Mouse (Mus musculus): ENCODE measurements around the gene Cog3. TPM values are rescaled to one million over a fixed set of nuclear protein-coding genes. Genes with fewer than 3 reads are reported as not detected.

The Cog3 gene
- polyA plus RNA-seq, 1 experiment: 1.3 TPM

DNA sequence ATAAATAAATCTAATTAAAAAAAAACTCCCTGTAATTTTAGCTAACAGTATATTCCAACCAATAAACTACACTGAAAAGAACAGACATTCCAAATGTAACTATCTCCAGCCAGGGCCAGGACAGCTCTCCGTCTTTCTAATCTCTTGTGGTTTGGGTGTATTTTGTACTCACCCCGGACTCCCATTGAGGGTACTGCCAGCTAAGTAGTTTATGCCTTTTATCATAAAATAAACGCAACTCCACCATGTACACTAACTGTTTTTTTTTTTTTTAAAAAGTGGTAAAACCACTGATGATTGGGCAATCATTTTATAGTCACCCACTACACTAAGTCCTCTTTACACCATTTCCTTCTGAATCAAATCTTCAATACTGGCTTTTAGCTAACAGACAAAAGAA lies 18.7 kb downstream of the Cog3 start:
- Histone ChIP-seq H3K36me3 (replicated peaks; ENCODE audit: low read length) (peaks cover 96% of the 10 kb centered on the region), H3K9me3 (no peaks in the 10 kb centered on the region), H3K27me3 (replicated peaks) (no peaks in the 10 kb centered on the region), H3K4me1 (peaks cover 3% of the 10 kb centered on the region; the same call in 1 of the 2 replicates), H3K4me3 (replicated peaks) (no peak overlapping the region)
- TF ChIP-seq FLI1 (IDR thresholded peaks at IDR 0.05; ENCODE audit: low read length) (no peak), GATA1 (IDR thresholded peaks at IDR 0.05; ENCODE audit: borderline replicate concordance, low read length) (no peak)

DNA sequence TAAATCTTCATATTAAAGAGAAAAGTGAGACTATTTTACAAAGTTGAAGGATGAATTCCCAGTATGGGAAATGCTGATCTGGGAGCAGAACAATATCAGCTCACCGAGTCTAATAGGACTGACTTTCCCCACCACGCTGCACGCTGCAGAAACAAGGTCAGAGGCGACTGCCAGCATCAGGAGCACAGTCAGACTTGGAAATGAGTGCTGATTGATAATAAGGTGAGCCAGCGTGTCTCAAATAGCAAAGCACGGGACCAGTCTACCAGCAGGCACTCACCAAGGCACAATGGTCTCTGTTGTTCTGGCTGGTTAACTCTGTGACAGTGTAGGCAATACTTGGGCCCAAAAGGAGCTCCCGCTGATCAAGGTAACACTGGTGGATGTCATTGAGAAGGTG lies 21.7 kb downstream of the Cog3 start:
- H3K9me3 ChIP-seq: no peaks in the 10 kb centered on the region
- peaks cover 97% of the 10 kb centered on the region for H3K36me3 ChIP-seq (replicated peaks; ENCODE audit: low read length)
- H3K4me1 ChIP-seq: no peaks in the 10 kb centered on the region; the same call in 1 of the 2 replicates
- H3K4me3 ChIP-seq (replicated peaks): no peak overlapping the region
- no peaks in the 10 kb centered on the region for H3K27me3 ChIP-seq (replicated peaks)
- TF ChIP-seq GATA1 (IDR thresholded peaks at IDR 0.05; ENCODE audit: borderline replicate concordance, low read length): no peak
- no peak for TF ChIP-seq FLI1 (IDR thresholded peaks at IDR 0.05; ENCODE audit: low read length)

DNA sequence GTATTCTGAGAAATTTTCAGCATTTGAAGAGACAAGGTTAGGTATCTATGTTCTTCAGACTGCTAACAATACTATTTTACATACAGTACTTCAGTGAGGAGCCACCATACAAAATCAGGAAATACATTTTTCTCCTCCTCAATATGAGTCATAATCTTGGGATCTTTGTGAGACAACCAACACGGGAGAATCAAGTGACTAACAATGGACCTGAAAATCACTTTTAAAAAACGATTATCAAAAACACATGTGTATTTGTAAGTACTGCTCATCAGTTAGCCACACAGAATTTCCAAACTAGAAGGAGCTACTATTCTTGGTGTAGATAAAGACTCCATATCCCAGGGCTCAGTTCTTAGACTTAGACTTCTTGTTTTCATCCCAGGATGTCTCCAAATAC lies 23.0 kb downstream of the Cog3 start:
- Histone ChIP-seq H3K27me3 (replicated peaks) (no peaks in the 10 kb centered on the region), H3K9me3 (no peaks in the 10 kb centered on the region), H3K36me3 (replicated peaks; ENCODE audit: low read length) (peaks cover 97% of the 10 kb centered on the region), H3K4me3 (replicated peaks) (no peak overlapping the region), H3K4me1 (peaks cover 4% of the 10 kb centered on the region)
- TF ChIP-seq FLI1 (IDR thresholded peaks at IDR 0.05; ENCODE audit: low read length): no peak
- no peak for TF ChIP-seq GATA1 (IDR thresholded peaks at IDR 0.05; ENCODE audit: borderline replicate concordance, low read length)

DNA sequence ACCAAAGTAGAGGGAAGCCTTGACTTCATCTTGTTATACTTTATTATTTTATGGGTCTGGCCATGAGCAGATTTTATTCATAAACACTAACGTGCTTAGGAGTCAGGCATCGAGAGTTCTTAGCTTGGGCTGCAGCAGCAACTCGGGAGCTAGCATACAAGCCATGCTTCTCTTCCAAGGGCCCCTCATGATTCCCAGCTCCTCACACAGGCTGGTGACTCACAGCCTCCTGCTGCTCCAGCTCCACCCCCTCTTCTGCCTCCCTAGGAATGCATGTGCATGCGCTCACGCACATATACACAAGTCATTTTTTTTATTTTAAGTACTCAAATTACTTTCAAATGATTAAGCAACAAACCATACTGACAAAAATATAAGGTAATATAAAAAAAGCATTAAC lies 26.2 kb downstream of the Cog3 start:
- Histone ChIP-seq H3K4me3 (replicated peaks) (no peak overlapping the region), H3K4me1 (peaks cover 4% of the 10 kb centered on the region; the same call in 1 of the 2 replicates), H3K36me3 (replicated peaks; ENCODE audit: low read length) (peaks cover 97% of the 10 kb centered on the region), H3K9me3 (no peaks in the 10 kb centered on the region), H3K27me3 (replicated peaks) (no peaks in the 10 kb centered on the region)
- TF ChIP-seq FLI1 (IDR thresholded peaks at IDR 0.05; ENCODE audit: low read length) (no peak), GATA1 (IDR thresholded peaks at IDR 0.05; ENCODE audit: borderline replicate concordance, low read length) (no peak)

DNA sequence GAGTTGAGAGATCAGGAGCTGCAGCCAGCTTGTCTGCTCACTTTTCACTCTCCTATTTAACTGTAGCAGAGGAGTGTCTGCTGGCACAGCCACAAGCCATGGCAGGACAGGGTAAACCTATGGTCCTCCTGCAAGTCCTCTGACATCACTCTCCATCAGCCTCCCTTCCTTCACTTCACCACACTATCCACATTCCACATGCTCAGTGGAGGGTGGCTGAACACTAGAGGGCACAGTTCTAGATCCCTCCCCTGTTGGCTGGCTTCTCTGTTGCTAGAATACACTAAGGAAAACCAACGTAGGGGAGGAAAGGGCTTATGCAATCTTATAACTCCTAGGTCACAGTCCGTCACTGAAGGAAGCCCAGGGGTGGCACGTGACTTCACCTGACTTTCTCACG lies 27.3 kb downstream of the Cog3 start:
- H3K4me3 ChIP-seq (replicated peaks): no peak overlapping the region
- H3K27me3 ChIP-seq (replicated peaks): no peaks in the 10 kb centered on the region
- peaks cover 7% of the 10 kb centered on the region; the same call in 1 of the 2 replicates for H3K4me1 ChIP-seq
- TF ChIP-seq FLI1 (IDR thresholded peaks at IDR 0.05; ENCODE audit: low read length) (no peak), GATA1 (IDR thresholded peaks at IDR 0.05; ENCODE audit: borderline replicate concordance, low read length) (no peak)
- H3K9me3 ChIP-seq: no peaks in the 10 kb centered on the region
- H3K36me3 ChIP-seq (replicated peaks; ENCODE audit: low read length): peaks cover 95% of the 10 kb centered on the region

DNA sequence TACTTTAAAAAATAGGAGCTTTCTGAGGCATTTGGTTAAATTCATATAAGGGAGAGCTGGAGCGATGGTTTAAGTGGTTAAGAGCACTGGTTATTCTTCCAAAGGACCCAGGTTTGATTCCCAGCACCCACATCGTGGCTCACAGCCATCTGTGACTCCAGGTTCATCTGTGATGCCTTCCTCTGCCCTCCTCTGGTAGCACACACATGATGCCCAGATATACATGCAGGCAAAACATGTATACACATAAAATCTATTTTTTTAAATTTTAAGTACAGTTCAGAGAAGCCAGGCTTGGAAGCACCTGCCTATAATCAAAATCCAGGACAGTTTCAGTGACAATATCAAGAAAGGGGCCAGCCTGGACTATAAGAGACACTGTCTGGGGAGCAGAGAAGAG lies 31.5 kb downstream of the Cog3 start:
- no peak overlapping the region for H3K4me3 ChIP-seq (replicated peaks)
- H3K4me1 ChIP-seq: peaks cover 7% of the 10 kb centered on the region; the same call in 1 of the 2 replicates
- no peaks in the 10 kb centered on the region for H3K27me3 ChIP-seq (replicated peaks)
- H3K36me3 ChIP-seq (replicated peaks; ENCODE audit: low read length): peaks cover 95% of the 10 kb centered on the region
- TF ChIP-seq FLI1 (IDR thresholded peaks at IDR 0.05; ENCODE audit: low read length): no peak
- TF ChIP-seq GATA1 (IDR thresholded peaks at IDR 0.05; ENCODE audit: borderline replicate concordance, low read length): no peak
- no peaks in the 10 kb centered on the region for H3K9me3 ChIP-seq

DNA sequence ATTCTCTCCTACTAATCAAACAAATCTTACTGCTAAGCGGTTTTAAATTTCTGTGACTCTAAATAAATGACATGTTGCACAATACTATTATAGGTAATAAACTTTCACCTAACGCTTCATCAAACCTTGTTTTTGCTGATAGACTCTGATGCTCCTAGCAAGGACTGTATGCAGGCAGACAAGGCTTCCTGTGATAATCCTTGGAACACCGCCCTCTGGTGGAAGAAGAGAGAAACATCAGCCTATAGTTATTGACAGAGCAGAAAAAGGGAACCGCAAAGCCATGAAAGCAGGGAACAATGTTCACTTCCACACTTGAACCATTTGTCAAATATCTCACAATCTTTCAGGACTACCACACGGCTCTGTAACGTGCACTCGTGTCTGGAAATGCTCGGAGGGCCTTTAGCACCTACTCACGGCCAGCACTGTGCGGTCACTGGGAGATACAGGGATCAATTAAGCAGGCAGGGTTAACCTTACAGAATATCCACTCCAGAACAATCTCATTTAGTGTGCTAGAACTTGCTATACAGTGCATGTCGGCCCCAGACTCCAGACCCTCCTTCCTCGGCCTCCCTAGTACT lies 32.2 kb downstream of the Cog3 start:
- peaks cover 95% of the 10 kb centered on the region for H3K36me3 ChIP-seq (replicated peaks; ENCODE audit: low read length)
- peaks cover 6% of the 10 kb centered on the region; the same call in 1 of the 2 replicates for H3K4me1 ChIP-seq
- H3K9me3 ChIP-seq: no peaks in the 10 kb centered on the region
- H3K4me3 ChIP-seq (replicated peaks): no peak overlapping the region
- TF ChIP-seq GATA1 (IDR thresholded peaks at IDR 0.05; ENCODE audit: borderline replicate concordance, low read length) (no peak), FLI1 (IDR thresholded peaks at IDR 0.05; ENCODE audit: low read length) (no peak)
- no peaks in the 10 kb centered on the region for H3K27me3 ChIP-seq (replicated peaks)

DNA sequence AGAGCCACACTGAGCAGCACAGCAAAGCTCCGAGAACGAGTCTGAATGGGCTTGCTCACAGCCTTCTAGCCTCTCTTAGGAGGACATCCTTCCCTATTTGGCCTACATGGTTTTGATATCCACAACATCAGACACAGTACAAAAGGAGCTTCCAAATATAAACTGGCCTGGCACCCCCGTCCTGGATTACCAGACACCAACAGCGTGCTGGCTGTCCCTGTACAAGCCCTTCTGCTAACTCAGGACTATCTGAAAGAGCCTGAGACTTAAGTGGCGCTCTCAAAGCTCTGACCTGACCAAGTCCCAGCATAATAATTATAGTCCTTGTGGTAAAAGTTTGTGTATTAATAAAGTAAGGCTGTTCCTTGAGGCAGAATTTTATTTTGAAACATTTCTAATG lies 34.2 kb downstream of the Cog3 start:
- no peaks in the 10 kb centered on the region for H3K27me3 ChIP-seq (replicated peaks)
- no peaks in the 10 kb centered on the region for H3K9me3 ChIP-seq
- H3K4me1 ChIP-seq: 0 out of 2 replicates have a peak, but pooled peaks cover 3% of the 10 kb centered on the region
- no peak overlapping the region for H3K4me3 ChIP-seq (replicated peaks)
- TF ChIP-seq GATA1 (IDR thresholded peaks at IDR 0.05; ENCODE audit: borderline replicate concordance, low read length): no peak
- no peak for TF ChIP-seq FLI1 (IDR thresholded peaks at IDR 0.05; ENCODE audit: low read length)
- H3K36me3 ChIP-seq (replicated peaks; ENCODE audit: low read length): peaks cover 97% of the 10 kb centered on the region

DNA sequence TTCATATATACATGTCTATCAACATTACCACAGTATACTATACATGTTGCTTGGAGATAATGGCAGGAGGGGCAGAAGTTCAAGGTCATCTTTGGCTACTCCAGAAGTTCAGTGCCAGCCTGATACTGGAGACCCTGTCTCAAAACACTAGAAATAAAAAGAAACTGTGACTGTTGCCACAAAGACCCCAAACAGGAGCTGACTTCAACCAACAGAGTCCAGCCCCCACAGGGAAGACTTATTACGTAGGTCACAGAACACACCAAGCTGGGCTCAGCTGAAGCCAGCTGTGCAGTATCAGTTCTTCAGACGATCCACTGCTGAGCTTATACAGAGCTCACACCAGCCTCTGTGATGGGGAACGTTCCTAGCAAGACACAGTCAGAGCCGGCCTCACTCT lies 37.9 kb downstream of the Cog3 start:
- TF ChIP-seq FLI1 (IDR thresholded peaks at IDR 0.05; ENCODE audit: low read length): no peak
- no peak for TF ChIP-seq GATA1 (IDR thresholded peaks at IDR 0.05; ENCODE audit: borderline replicate concordance, low read length)
- Histone ChIP-seq H3K27me3 (replicated peaks) (no peaks in the 10 kb centered on the region), H3K36me3 (replicated peaks; ENCODE audit: low read length) (peaks cover 98% of the 10 kb centered on the region), H3K9me3 (no peaks in the 10 kb centered on the region), H3K4me3 (replicated peaks) (no peak overlapping the region), H3K4me1 (no peaks in the 10 kb centered on the region)

DNA sequence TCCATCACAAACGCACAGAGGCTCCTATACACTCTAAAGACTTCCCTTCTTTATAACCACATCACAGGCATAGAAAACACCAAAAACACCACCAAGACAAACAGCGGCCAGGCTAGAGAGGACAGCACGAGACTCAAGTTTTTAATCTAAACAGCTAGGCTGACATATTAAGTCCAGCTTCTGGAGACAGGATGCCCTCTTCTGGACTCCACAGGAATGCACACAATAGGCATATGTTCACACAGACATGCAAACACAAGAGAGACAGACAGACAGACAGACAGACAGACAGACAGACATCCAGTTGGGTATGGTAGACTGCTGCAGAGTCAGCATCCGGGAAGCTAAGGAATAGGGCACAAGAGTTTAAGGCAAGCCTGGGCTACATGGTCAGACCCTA lies 40.7 kb downstream of the Cog3 start:
- Histone ChIP-seq H3K4me1 (no peaks in the 10 kb centered on the region), H3K27me3 (replicated peaks) (no peaks in the 10 kb centered on the region), H3K36me3 (replicated peaks; ENCODE audit: low read length) (peaks cover 98% of the 10 kb centered on the region), H3K4me3 (replicated peaks) (no peak overlapping the region), H3K9me3 (no peaks in the 10 kb centered on the region)
- TF ChIP-seq GATA1 (IDR thresholded peaks at IDR 0.05; ENCODE audit: borderline replicate concordance, low read length) (no peak), FLI1 (IDR thresholded peaks at IDR 0.05; ENCODE audit: low read length) (no peak)

All from megakaryocyte, embryonic 14.5 days (primary cell).